Mouse (Mus musculus): ENCODE measurements around the gene Fasl.

The Fasl gene

GRCm38 (mm10) chr1:161751311-161751710 is 37.0 kb downstream of the Fasl start:
- no peak for DNase-seq

GRCm38 (mm10) chr1:161750471-161751041 is 37.7 kb downstream of the Fasl start:
- no peak for DNase-seq

GRCm38 (mm10) chr1:161748685-161749084 is 39.6 kb downstream of the Fasl start:
- DNase-seq, result no peak

GRCm38 (mm10) chr1:161748138-161748537 is 40.2 kb downstream of the Fasl start:
- DNase-seq, result no peak

GRCm38 (mm10) chr1:161746542-161747302 is 41.6 kb downstream of the Fasl start:
- no peak for DNase-seq

GRCm38 (mm10) chr1:161744855-161745254 is 43.4 kb downstream of the Fasl start:
- no peak for DNase-seq

GRCm38 (mm10) chr1:161744209-161744608 is 44.1 kb downstream of the Fasl start:
- DNase-seq, result no peak

- DNase-seq, result no peak
These were observed 45.6 kb downstream of the Fasl start for GRCm38 (mm10) chr1:161742481-161743267.

- DNase-seq, result no peak
These were observed 51.4 kb downstream of the Fasl start for GRCm38 (mm10) chr1:161736848-161737247.

- no peak for DNase-seq
These were observed 52.0 kb downstream of the Fasl start for GRCm38 (mm10) chr1:161736255-161736654.

- no peak for DNase-seq
These were observed 52.7 kb downstream of the Fasl start for GRCm38 (mm10) chr1:161735465-161736046.

- DNase-seq, result no peak
These were observed 53.5 kb downstream of the Fasl start for GRCm38 (mm10) chr1:161734741-161735211.

GRCm38 (mm10) chr1:161734314-161734713 is 54.0 kb downstream of the Fasl start:
- DNase-seq, result no peak

All from cerebellum, adult 9-11 months (tissue).